Mouse (Mus musculus): ENCODE results near the gene Sin3a.

The Sin3a gene

DNA sequence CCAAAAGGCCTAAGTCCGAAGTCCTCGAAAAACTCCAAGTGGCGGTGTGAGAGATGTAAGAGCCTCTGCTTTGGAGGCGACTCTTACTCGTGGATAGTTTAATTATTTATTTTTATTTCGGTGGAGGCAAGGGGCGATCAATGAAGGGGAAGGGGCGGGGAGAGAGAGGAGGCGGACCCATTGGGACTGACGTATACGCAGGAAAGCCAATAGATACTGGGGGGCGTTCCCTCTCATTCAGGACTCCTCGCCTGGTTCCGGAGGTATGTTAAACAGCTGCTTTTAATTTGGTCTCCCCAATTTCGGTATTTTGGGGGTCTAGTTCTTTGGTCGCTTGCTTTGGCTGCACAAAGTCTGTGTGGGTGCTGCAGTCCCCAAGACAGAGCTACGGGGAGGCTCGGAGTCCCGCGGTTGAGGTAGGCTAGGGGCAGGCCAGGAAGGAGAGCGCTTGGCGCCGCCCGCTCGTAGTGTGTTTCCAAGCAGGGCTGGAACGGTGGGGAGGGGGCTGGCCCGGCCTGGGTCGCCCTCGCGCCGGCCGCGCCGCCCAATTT lies at the start of gene Sin3a:
Sin3a (plus strand) TSS at position 240 of the 551 bp plus-strand sequence.
- peak; percentile 84 for DNase-seq (ENCODE audit: extremely low spot score, low spot score)

GRCm38 (mm10) chr9:57031756-57032155 lies 40.1 kb upstream of the Sin3a start:
- DNase-seq (ENCODE audit: extremely low spot score, low spot score): no peak

DNA sequence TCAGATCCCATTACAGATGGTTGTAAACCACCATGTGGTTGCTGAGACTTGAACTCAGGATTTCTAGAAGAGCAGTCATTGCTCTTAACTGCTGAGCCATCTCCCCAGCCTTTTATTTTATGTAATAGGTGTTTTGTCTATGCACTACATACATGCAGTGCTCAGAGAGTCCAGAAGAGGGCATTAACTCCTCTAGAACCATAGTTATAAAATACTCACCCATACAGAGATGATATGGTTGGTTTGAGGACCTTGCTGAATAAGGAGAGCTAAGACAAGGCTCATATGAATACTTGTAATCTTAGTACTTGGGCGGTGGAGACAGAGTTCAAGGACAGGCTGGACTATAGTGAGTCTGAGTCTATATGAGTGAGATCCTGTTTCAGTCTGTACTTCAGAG lies 15.6 kb upstream of the Sin3a start:
- DNase-seq (ENCODE audit: extremely low spot score, low spot score): no peak

- no peak for DNase-seq (ENCODE audit: extremely low spot score, low spot score)
Observed at GRCm38 (mm10) chr9:57064164-57064563, 7.7 kb upstream of the Sin3a start.

DNA sequence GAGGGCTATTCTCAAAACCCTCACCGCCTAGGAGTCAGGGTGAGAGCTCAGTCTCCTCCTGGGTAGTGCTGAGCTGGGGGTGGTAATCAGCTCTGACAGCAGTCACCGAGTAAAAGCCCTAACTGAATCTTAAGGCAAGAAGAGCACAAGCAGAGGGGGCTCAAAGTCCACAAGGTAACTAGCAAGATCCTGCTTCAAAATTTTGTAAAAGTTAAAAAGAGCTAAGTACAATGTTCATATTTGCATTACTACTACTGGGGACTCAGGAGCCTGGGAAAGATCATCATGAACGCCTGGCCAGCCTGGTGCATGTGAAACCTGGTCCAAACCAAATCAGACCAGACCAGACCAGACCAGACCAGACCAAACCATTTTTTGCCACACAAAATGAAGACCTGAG lies 3.6 kb upstream of the Sin3a start:
- DNase-seq (ENCODE audit: extremely low spot score, low spot score): no peak

DNA sequence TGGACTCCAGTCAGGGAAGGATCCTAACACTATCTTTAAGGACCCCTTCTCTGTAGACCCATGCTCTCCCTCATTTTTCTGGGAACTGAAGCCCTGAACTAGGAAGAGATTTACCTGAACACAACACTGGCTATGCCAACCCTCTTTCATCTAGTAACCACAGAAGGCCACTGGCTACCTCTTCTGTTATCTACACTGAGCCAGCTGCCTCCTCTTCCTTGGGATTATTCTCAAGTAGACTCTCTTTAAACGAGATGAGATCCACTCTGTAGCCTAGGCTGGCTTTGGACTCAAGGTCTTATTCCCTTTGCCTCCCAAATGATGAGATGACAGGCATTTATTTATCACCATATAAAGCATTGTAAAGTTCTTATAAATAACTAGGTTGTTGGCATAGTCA lies 1.6 kb upstream of the Sin3a start:
- no peak for DNase-seq (ENCODE audit: extremely low spot score, low spot score)

DNA sequence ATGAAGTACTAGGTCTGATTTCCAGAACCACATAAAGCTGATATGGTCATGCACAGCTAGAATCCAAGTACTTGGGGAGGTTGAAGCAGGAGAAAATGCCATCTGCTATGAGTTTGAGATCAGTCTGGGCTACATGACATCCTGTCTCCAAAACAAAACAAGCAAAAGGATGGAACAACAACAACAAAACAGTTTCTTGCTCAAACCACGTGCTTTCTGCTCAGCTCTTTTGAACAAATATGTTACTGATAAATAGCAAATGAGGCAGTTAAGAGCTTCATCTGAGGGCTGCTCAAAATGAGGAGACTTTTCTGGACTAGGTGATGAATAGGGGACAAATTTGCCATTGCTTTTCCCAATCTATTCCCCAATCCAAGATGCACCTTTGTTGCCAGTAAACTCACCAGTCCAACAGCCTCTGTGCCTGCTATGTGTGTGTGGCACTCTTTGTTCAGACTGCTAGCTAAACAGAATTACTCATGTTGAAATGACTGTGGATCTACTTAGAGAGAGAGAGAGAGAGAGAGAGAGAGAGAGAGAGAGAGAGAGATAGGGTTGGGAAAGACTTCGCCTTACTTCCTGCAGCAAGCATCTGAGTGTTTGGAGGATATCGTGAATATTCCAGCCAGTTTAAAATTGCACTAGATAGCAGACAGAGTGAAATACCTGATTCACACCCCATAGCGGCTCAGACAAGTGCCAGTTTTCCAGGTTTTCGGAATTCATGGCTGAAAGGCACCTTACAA lies 867 bp upstream of the Sin3a start:
- DNase-seq (ENCODE audit: extremely low spot score, low spot score): no peak

DNA sequence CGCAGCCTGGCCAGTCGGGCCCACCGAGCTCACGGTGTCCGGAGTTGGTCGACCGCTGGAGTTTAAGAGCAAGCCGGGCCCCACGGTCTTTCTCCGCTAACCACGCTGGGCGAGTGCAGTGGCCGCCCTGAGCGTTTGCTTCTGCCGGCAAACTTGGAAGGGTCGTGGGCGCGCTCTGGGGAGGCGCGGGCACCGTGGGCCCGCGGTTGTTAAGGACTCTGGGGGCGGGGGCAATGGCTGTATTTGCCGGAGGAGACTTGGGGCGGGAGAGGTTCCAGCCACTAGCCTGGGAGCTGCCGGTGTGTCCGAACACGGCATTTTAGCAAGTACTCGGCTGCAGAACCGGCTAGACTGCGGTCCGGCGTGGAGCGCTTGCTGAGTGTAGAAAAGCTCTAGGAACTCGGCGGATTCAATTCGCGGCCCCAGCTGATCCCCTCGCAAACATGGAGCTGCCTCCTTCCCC lies 717 bp downstream of the Sin3a start:
- no peak for DNase-seq (ENCODE audit: extremely low spot score, low spot score)

- DNase-seq (ENCODE audit: extremely low spot score, low spot score): peak; percentile 90
Observed at GRCm38 (mm10) chr9:57072989-57073789, 1.3 kb downstream of the Sin3a start.

DNA sequence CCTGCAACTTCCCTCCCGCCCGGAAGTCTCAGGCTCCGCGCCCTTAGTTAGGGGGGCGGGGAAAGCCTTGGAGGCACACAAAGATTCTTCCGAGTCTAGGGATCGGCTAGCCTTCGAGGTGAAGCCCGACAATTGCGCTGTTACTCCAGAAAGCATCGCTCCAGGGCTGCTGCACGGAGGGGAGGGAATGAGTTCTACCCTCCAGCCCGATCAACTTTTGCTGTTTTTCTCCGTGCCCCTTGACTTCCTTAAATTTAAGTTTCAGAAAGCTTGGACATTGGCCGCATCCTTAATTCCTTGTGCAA lies 1.9 kb downstream of the Sin3a start:
- DNase-seq (ENCODE audit: extremely low spot score, low spot score): no peak

DNA sequence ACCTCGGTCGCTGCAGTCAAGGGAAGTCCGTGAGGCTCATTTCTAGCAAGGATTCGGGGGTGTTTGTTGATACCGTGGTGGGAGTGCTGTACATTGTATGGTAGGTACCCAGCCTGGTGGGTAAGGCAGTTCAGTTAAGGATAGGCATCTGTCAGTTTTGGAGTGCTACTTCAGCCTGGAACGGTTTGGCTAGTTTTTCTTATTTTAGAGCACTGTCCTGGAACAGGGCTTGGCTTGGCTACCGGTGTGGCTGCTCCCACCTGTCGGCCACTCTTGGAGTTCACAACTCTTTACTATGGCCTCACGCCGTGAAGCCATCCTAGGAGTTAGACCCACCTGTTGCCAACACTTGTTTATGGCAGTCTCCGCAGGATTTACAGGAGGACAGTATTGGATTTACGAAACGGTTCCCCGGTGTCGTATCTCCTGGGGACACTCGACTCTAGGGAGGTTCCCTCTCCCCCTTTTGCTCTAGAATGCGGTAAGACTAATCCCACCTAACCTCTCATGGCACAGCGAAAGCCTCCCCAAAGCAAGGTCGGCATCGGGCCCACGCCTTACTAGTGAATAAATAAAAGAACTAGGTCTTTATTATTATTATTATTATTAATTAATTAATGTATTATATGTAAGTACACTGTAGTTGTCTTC lies 2.5 kb downstream of the Sin3a start:
- DNase-seq (ENCODE audit: extremely low spot score, low spot score): peak; percentile 55

DNA sequence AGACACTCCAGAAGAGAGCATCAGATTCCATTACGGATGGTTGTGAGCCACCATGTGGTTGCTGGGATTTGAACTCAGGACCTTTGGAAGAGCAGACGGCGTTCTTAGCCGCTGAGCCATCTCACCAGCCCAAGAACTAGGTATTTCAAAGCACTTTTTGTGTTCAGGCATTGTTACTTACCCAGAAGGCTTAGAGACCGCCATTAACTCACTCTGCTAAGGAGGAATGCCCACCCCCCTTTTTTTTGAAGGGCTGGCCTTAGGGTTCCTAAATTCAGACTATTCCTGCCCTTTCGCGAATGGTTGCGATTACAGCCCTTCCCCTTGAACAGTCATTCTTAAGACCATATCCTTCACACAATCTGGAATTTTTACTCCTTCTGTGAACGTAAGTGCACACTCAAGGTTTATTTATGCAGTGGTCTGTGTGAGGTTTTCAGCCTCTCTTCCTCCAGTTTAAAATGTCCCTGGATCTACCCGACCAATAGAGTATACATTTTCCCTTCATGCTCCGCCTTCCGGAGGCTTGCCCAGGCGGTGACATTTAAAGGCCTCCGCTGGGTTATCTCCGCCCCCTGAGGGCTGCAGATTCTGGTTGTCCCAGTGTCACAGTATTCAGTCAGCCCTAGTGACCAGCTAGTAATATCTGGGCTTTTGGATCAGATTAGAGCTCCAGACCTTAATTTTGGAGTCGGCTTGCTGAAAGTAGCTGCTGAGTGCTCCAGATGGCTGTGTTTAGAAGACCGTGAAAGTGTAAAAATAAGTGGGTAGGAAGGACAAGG lies 3.2 kb downstream of the Sin3a start:
- DNase-seq (ENCODE audit: extremely low spot score, low spot score): peak; percentile 29

DNA sequence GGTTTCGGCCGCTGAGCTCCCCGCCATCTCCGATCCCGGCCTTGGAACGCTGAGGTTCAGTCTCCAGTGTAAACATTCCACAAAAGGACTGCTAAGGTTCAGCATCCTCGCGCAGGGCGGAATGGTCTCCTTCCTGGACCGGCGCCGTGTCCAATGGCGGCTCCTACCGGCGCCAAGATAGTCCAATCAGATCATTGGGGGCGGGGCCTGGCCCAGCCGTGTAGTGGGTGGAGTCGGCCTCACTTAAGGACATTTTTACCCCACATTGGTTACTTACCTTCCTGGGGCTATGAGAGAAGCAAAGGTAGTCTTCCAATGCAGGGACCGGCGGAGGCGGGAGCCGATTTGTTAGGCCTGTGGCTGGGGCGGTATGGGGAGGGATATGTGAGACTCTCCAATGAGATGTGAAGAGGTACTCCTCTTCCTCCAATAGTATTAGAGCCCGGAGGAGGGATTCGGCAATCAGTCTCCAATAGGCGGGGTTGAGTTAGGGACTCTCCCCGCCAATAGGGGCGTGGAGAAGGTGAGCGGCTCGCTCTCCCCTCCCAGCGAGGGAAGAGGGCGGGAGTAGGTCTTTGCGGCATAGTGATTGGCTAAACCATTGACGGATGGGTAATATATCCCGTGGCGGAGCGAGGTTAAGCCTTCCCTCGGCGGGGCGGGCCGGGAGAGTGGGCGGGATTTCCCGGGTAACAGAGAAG lies 4.0 kb downstream of the Sin3a start:
- peak; percentile 95 for DNase-seq (ENCODE audit: extremely low spot score, low spot score)

DNA sequence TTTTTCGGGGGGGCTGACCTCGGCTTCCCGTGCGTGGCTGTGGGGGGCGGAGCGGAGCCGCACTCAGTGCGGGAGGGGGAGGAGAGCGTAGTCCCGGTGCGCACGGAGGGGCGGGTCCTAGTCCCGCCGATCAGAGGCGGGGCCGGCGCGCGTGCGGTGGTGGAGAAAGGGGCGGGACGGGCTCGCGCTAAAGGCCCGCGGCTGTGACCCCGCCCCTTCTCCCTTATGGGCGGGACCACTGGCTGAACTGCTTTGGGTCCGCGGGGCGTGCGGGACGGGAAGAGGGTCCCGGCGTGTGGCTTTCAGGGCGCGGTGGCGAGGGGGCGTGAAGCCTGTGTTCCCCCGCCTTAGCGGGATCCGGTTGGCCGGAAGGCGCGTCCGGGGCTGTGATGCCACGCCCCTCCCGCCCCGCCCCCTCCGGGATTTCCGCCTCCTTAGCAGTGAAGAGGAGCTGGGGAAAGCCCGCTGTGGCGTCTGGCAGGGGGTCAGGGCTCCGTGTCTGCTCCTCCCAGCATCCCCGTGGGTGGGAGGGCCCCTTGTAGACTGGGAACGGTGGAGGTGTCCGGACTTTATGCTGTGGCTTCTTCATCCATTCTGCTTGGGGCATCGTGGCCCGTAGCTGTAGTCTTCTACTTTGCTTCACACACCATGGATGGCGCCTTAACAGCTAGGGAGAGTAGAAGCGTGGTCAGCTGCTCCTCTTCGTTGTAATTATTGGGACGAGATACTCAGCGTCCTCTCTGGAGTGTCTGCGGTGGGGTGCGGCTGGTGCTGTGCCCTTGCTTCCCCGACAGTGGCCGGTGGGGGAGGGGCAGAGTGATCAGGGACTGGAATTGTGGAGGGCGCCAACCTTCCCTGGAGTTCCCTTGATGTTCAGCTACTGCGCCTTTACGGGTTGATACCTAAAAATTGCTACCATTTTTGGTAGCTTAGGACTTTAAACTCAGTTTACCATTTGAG lies 5.1 kb downstream of the Sin3a start:
- DNase-seq (ENCODE audit: extremely low spot score, low spot score): peak; percentile 90

GRCm38 (mm10) chr9:57082236-57082635 lies 10.4 kb downstream of the Sin3a start:
- no peak for DNase-seq (ENCODE audit: extremely low spot score, low spot score)

DNA sequence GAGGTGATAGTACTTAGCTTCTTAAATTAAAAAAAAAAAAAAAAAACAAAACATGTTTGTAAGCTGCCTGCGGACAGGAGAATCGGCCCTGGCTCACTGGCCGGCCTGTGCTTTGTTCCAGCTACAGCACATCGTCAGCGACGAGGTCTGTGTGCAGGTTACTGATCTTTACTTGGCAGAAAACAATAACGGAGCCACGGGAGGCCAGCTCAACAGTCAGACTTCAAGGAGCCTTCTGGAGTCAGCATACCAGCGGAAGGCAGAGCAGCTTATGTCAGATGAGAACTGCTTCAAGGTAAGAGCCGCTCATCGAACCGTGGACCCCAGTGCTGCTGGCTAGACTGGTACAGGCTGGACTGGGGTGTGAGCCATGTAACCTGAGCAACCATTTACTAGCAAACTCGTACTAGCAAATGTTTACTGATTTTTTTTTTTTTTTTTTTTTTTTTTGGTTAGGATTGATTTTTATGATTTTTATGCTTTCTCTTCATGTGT lies 45.5 kb downstream of the Sin3a start:
- no peak for DNase-seq (ENCODE audit: extremely low spot score, low spot score)

DNA sequence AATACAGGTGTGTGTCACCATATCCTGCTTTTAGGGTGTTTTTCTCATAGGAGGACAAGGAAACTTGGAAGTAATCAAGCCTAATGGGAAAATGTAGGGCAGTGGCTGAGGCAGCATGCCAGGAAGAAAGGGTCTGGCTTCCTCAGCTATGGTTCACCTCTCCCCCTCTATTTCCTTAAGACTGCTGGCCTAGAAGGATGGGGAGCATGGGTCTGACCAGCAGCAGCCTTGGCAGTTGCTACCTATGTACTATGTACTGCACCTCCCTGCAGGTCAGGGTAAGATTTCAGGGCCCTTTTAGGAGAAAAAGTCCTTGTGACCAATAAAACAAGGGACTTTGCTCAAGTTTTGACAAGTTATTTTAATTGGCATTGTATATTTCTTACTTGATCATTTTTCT lies 57.8 kb downstream of the Sin3a start:
- no peak for DNase-seq (ENCODE audit: extremely low spot score, low spot score)

DNA sequence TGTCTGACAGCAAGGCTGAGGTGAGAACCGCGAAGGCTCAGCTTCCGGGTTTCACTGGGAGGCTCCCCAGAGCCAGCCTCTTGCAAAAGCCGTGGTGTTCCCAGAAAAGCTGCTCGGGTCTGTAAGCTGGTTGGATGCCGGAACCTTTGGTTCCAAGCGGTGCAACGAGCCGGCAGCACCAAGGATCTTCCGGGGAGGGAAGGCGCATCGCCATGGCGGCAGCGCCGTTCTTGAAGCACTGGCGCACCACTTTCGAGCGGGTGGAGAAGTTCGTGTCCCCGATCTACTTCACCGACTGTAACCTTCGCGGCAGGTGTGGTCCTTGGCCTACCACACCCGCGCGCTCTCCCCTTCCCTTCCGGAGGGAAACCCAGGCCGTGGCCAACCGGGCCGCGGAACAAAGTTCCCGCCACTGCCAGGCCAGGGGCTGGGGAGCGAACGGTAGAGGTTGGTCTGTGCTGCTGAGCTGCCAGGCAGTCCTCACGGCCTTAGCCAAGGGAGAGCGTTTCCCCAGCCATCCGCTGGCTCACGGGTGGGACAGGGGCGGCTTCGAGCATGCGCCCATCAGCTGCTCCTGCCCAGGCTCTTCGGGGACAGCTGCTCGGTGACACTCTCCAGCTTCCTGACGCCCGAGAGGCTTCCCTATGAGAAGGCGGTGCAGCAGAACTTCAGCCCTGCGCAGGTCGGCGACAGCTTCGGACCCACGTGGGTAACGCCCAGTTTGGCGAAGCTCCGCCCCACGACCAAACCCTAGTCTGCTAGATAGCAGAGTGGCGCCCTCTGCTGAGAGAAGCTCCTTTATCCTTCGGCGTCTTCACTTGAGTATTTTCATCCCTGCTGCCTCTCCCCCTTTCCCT lies 59.0 kb downstream of the Sin3a start, which contains the start of gene Man2c1:
Man2c1 (plus strand) TSS at position 114 of the 857 bp plus-strand sequence.
- DNase-seq (ENCODE audit: extremely low spot score, low spot score): peak; percentile 86
